Comparison of ENCODE assay signal across 8 mouse cellular contexts in the genomic region with DNA sequence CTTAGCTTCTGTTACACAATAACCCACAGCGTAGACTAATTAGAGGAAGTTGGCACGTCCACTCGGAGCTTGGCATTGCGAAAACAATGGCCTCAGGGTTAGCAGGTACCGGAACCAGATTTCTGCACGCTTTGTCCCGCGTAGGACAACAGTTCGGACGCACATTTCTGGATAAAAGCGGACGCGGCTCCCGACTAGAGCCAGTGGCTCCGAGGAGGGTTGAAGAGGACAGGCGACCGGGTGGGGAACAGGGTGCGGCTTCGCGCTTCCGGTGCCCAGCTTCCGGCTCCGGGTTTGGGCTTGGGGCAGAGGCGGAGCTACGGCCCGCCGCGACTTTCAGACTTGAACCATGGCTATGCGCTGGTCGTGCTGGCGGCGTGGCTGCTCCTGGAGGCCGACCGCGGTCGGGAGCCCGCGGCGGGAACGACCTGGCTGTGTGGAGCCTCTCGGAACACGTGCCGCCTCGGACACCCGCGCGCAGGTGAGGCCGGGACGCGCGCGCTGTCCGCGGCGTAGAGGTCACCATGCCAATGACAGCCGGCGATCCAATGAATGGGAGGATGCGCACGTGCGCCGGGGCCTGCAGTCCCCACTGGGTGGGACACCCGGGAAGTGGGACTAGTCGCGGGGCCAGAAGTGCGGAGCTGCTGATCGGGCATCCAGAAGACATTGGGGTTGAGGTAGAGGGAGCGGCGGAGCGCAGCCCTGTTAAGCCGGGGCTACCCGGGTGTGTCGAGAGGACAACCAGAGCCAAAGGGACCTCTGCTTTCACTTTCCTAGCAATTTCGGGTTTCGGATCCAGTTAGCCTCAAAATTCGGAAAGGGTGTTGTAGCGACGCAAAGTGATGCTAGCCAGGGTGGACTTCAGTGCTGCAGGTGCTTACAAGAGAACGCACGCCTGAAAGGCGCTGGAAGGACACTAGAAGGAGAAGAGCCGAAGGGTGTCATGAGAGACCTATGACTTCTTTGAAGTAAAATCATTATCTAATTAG. TPM values are rescaled to one million over a fixed set of nuclear protein-coding genes. Genes with fewer than 3 reads are reported as not detected.
A peak's percentile ranks its signal among the peaks of the same experiment; 100 is the strongest.
DNase-seq lines count a peak whose midpoint lies in the region; ATAC-seq and TF ChIP-seq lines count a peak whose summit lies in the region.

A gene (plus strand): TSS at position 241 of the 992 bp plus-strand sequence.

- peak; percentile 95 for DNase-seq in CH12.LX (ENCODE audit: extremely low read depth)
- peak; percentile 88 for DNase-seq in c-Kit-positive CD71-positive TER-119-negative erythroid progenitor cells, embryonic 14.5 days (ENCODE audit: low read depth)
- DNase-seq in forebrain, embryonic 11.5 days (ENCODE audit: low spot score), result peak; percentile 94
- DNase-seq in kidney, postnatal 36 days, result peak; percentile 92 to 93
- DNase-seq in telencephalon, adult 2 months (ENCODE audit: low read depth, low spot score), result peak; percentile 93

- peaks cover 2 to 18% of the 10 kb centered on the region in 2 experiments for H3K36me3 ChIP-seq in CH12.LX (replicated peaks in 1 of 2; ENCODE audit: control insufficient read depth in 1 of 2, insufficient read depth in 1 of 2, low read length in 1 of 2)
- H3K36me3 ChIP-seq in forebrain, embryonic 11.5 days (ENCODE audit: control insufficient read depth, insufficient read depth, low read length), result no peaks in the 10 kb centered on the region
- H3K36me3 ChIP-seq in heart, embryonic 16.5 days (ENCODE audit: control insufficient read depth, insufficient read depth), result no peaks in the 10 kb centered on the region
- H3K36me3 ChIP-seq in liver, embryonic 15.5 days (replicated peaks), result 0 out of 2 replicates have a peak, but pooled peaks cover 5% of the 10 kb centered on the region
- no peaks in the 10 kb centered on the region; the same call in 1 of the 2 replicates for H3K36me3 ChIP-seq in neural tube, embryonic 12.5 days

- no peak for TF ChIP-seq CTCF in CH12.LX (conservative IDR thresholded peaks at IDR 0.05 in 1 of 2, IDR thresholded peaks at IDR 0.05 in 1 of 2; ENCODE audit: low read depth in 2 of 2, low read length in 2 of 2)

- in situ Hi-C loops in CH12.LX (cut with MboI; ENCODE audit: low pct_ligation_motif_present, low pct_unique_long_range_greater_than_20kb, low sequenced_read_pairs), result no loop called here

- TF ChIP-seq POLR2A in CH12.LX (IDR thresholded peaks at IDR 0.05; ENCODE audit: low read depth, low read length), result peak; percentile 95

- dilution Hi-C loops in CH12.LX (cut with MboI; ENCODE audit: extremely low pct_ligation_motif_present, extremely low pct_unique_long_range_greater_than_20kb, low sequenced_read_pairs), result no loop called here

- under 1% methylated on average over 81 of the region's 81 CpGs for WGBS in forebrain, embryonic 11.5 days
- under 1% methylated on average over 81 of the region's 81 CpGs for WGBS in heart, embryonic 16.5 days
- under 1% methylated on average over 81 of the region's 81 CpGs for WGBS in liver, embryonic 15.5 days (ENCODE audit: insufficient replicate concordance)
- under 1% methylated on average over 81 of the region's 81 CpGs for WGBS in neural tube, embryonic 12.5 days

- peaks cover 0 to 24% of the 10 kb centered on the region in 2 experiments; a peak in 2 of 4 replicates for H3K4me1 ChIP-seq in CH12.LX (ENCODE audit: control insufficient read depth in 1 of 2, insufficient read depth in 2 of 2)
- H3K4me1 ChIP-seq in forebrain, embryonic 11.5 days (replicated peaks; ENCODE audit: control insufficient read depth, insufficient read depth, low read length), result no peaks in the 10 kb centered on the region
- peaks cover 10% of the 10 kb centered on the region for H3K4me1 ChIP-seq in heart, embryonic 16.5 days (ENCODE audit: control insufficient read depth, insufficient read depth, low read length)
- H3K4me1 ChIP-seq in liver, embryonic 15.5 days (replicated peaks), result peaks cover 19% of the 10 kb centered on the region
- H3K4me1 ChIP-seq in neural tube, embryonic 12.5 days, result no peaks in the 10 kb centered on the region

- peak within 1 kb of the TSS; percentile 88 for H3K9ac ChIP-seq in CH12.LX (ENCODE audit: insufficient read depth, low read depth)
- H3K9ac ChIP-seq in forebrain, embryonic 11.5 days (ENCODE audit: low read length), result peak within 1 kb of the TSS; percentile 73
- peak within 1 kb of the TSS; percentile 83 for H3K9ac ChIP-seq in heart, embryonic 16.5 days (ENCODE audit: low read length)
- H3K9ac ChIP-seq in liver, embryonic 15.5 days, result peak within 1 kb of the TSS; percentile 70
- H3K9ac ChIP-seq in neural tube, embryonic 12.5 days, result peak within 1 kb of the TSS; percentile 69

- no peaks in the 10 kb centered on the region for H3K9me3 ChIP-seq in CH12.LX (replicated peaks; ENCODE audit: low read length)
- H3K9me3 ChIP-seq in forebrain, embryonic 11.5 days (ENCODE audit: control insufficient read depth, low read length), result no peaks in the 10 kb centered on the region
- H3K9me3 ChIP-seq in heart, embryonic 16.5 days (replicated peaks; ENCODE audit: control insufficient read depth, low read length), result no peaks in the 10 kb centered on the region
- no peaks in the 10 kb centered on the region for H3K9me3 ChIP-seq in liver, embryonic 15.5 days (replicated peaks)
- no peaks in the 10 kb centered on the region for H3K9me3 ChIP-seq in neural tube, embryonic 12.5 days

- peak; percentile 98 for ATAC-seq in forebrain, embryonic 11.5 days (replicated peaks; ENCODE audit: low FRiP score)
- ATAC-seq in heart, embryonic 16.5 days (replicated peaks; ENCODE audit: extremely low read depth, insufficient read depth, low FRiP score), result peak; percentile 99
- peak; percentile 98 for ATAC-seq in liver, embryonic 15.5 days (ENCODE audit: insufficient read depth)
- peak; percentile 98 for ATAC-seq in neural tube, embryonic 12.5 days (ENCODE audit: low FRiP score, low read depth)

- H3K4me3 ChIP-seq in CH12.LX (replicated peaks in 1 of 3; ENCODE audit: low read depth in 2 of 3, low read length in 2 of 3, poor library complexity in 1 of 3), result peak within 1 kb of the TSS; percentile 94 to 99 (median 97)
- H3K4me3 ChIP-seq in forebrain, embryonic 11.5 days (ENCODE audit: low read depth, low read length), result peak within 1 kb of the TSS; percentile 86
- H3K4me3 ChIP-seq in heart, embryonic 16.5 days (ENCODE audit: low read length), result peak within 1 kb of the TSS; percentile 85
- peak within 1 kb of the TSS; percentile 95 for H3K4me3 ChIP-seq in liver, embryonic 15.5 days (replicated peaks)
- H3K4me3 ChIP-seq in neural tube, embryonic 12.5 days, result peak within 1 kb of the TSS; percentile 89

- TF ChIP-seq EP300 in CH12.LX (IDR thresholded peaks at IDR 0.05; ENCODE audit: low read length), result no peak

- peak within 1 kb of the TSS; percentile 25; the same call in 1 of the 2 replicates for H3K27ac ChIP-seq in CH12.LX (ENCODE audit: insufficient read depth, low read depth)
- peak within 1 kb of the TSS; percentile 46; the same call in 1 of the 2 replicates for H3K27ac ChIP-seq in forebrain, embryonic 11.5 days (ENCODE audit: low read depth, low read length)
- H3K27ac ChIP-seq in heart, embryonic 16.5 days (ENCODE audit: low read length), result peak within 1 kb of the TSS; percentile 87
- H3K27ac ChIP-seq in liver, embryonic 15.5 days (replicated peaks), result peak within 1 kb of the TSS; percentile 84
- peak within 1 kb of the TSS; percentile 62; the same call in 1 of the 2 replicates for H3K27ac ChIP-seq in neural tube, embryonic 12.5 days

- TF ChIP-seq RAD21 in CH12.LX (IDR thresholded peaks at IDR 0.05; ENCODE audit: low read depth, low read length), result no peak

- H3K4me2 ChIP-seq in CH12.LX (ENCODE audit: insufficient read depth, low read depth, poor library complexity, severe bottlenecking), result peak within 1 kb of the TSS; percentile 77
- peak within 1 kb of the TSS; percentile 67 for H3K4me2 ChIP-seq in forebrain, embryonic 11.5 days (ENCODE audit: low read depth, low read length, severe bottlenecking)
- peak within 1 kb of the TSS; percentile 67 for H3K4me2 ChIP-seq in heart, embryonic 16.5 days (ENCODE audit: low read depth, low read length)
- H3K4me2 ChIP-seq in liver, embryonic 15.5 days, result peak within 1 kb of the TSS; percentile 82
- H3K4me2 ChIP-seq in neural tube, embryonic 12.5 days (replicated peaks), result peak within 1 kb of the TSS; percentile 82

- peaks cover 22% of the 10 kb centered on the region for H3K79me2 ChIP-seq in CH12.LX (replicated peaks; ENCODE audit: control insufficient read depth, extremely low read depth, insufficient read depth, poor library complexity, severe bottlenecking)

- H3K27me3 ChIP-seq in CH12.LX (replicated peaks), result no peaks in the 10 kb centered on the region
- no peaks in the 10 kb centered on the region for H3K27me3 ChIP-seq in forebrain, embryonic 11.5 days (ENCODE audit: control insufficient read depth, insufficient read depth, low read length)
- no peaks in the 10 kb centered on the region for H3K27me3 ChIP-seq in heart, embryonic 16.5 days (ENCODE audit: control insufficient read depth, insufficient read depth, low read length)
- no peaks in the 10 kb centered on the region for H3K27me3 ChIP-seq in liver, embryonic 15.5 days
- H3K27me3 ChIP-seq in neural tube, embryonic 12.5 days (replicated peaks), result no peaks in the 10 kb centered on the region

TF ChIP-seq in CH12.LX, 34 proteins besides CTCF, POLR2A, EP300 and RAD21 (continues in another document):
- TF ChIP-seq POLR2AphosphoS2 (IDR thresholded peaks at IDR 0.05; ENCODE audit: low read depth, low read length) (peak; percentile 61; the same call in 1 of the 2 replicates), ZMIZ1 (IDR thresholded peaks at IDR 0.05; ENCODE audit: low read depth, low read length) (peak; percentile 87), GABPA (IDR thresholded peaks at IDR 0.05; ENCODE audit: insufficient replicate concordance, low read depth, low read length) (no peak; the same call in 1 of the 2 replicates), PAX5 (IDR thresholded peaks at IDR 0.05; ENCODE audit: low read length) (no peak), E2F4 (IDR thresholded peaks at IDR 0.05; ENCODE audit: insufficient replicate concordance, low read depth, low read length) (no peak; the same call in 1 of the 2 replicates), ZNF384 (IDR thresholded peaks at IDR 0.05; ENCODE audit: low read depth, low read length) (no peak), SMC3 (IDR thresholded peaks at IDR 0.05; ENCODE audit: low read depth, low read length) (peak; percentile 10; the same call in 1 of the 2 replicates), HCFC1 (IDR thresholded peaks at IDR 0.05; ENCODE audit: low read depth, low read length) (peak; percentile 91), ETS1 (conservative IDR thresholded peaks at IDR 0.05; ENCODE audit: low read depth, low read length) (no peak), BHLHE40 (IDR thresholded peaks at IDR 0.05; ENCODE audit: low read depth, low read length) (peak; percentile 91)

RNA-seq across cellular contexts. Expression of the gene that starts here (rescaled TPM):
- total RNA-seq in CH12.LX (2012; rRNA removed), result 14.2 and 19.4 TPM in 2 replicates
- total RNA-seq in CH12.LX (2014; rRNA removed), result 29.0 and 35.7 TPM in 2 replicates
- polyA plus RNA-seq in CH12.LX (2012; ENCODE audit: insufficient read length, low read depth), result 26.0 and 27.6 TPM in 2 replicates
- 20.8 and 27.4 TPM in 2 replicates for polyA plus RNA-seq in forebrain, embryonic 11.5 days (2014; fragmentation: Nextera tagmentation; extraction: Ambion mirVana)
- 34.8 and 36.3 TPM in 2 replicates for polyA plus RNA-seq in heart, embryonic 16.5 days (2015; fragmentation: Nextera tagmentation; extraction: Ambion mirVana)
- polyA plus RNA-seq in liver, embryonic 15.5 days (2015; fragmentation: Nextera tagmentation; extraction: Ambion mirVana), result 11.4 and 12.2 TPM in 2 replicates
- polyA plus RNA-seq in neural tube, embryonic 12.5 days (2016; fragmentation: Nextera tagmentation; extraction: Ambion mirVana), result 20.2 and 23.1 TPM in 2 replicates

Comparison
In these comparisons a context has a peak if more than half of its experiments do, and no peak if none do; other contexts are left out.
1. Peak in every context shown above with its lines: DNase-seq, ATAC-seq, H3K4me3 ChIP-seq and H3K27ac ChIP-seq.
2. H3K27ac ChIP-seq: peak in every context shown above with its lines; median percentile 87 in heart, embryonic 16.5 days; 84 in liver, embryonic 15.5 days; 62 in neural tube, embryonic 12.5 days; 46 in forebrain, embryonic 11.5 days; 25 in CH12.LX.